Mouse (Mus musculus) kidney, embryonic 14.5 days (tissue): ENCODE measurements at regions not wholly inside any gene's neighbourhood (a gene's known extent, or its start where the extent isn't known, plus 50 kb on each side); places are given as distances from the start of the nearest gene placed in this dataset.
"Not testable (repeated sequence)": the region's sequence is repeated elsewhere in the genome, so short reads cannot be mapped to it uniquely, and the experiment has no call there.

ENCODE experiments used
- ATAC-seq: fragments of 200-750 bp; cut with Nextera tagmentation; 2 replicates; pipeline ENCODE4 v1.8.0; 2017; ENCODE audit warnings: moderate number of reproducible peaks, mild to moderate bottlenecking, moderate TSS enrichment, moderate library complexity; ENCODE audit not compliant: low FRiP score, low TSS enrichment
- H3K27ac ChIP-seq: fragments of 300-500 bp; sonication (generic); 2 replicates; pipeline ENCODE4 v1.5.1; 2014; ENCODE audit warnings: low read depth, mild to moderate bottlenecking, low read length, moderate library complexity, mixed read lengths
- H3K27me3 ChIP-seq: fragments of 300-500 bp; sonication (generic); 2 replicates; pipeline ENCODE4 v1.6.1; 2014; ENCODE audit warnings: mild to moderate bottlenecking, low read length; ENCODE audit not compliant: control insufficient read depth, insufficient read depth
- H3K36me3 ChIP-seq: fragments of 300-500 bp; sonication (generic); 2 replicates; pipeline ENCODE4 v1.6.1; 2014; ENCODE audit warnings: low read length, mixed read lengths; ENCODE audit not compliant: control insufficient read depth, insufficient read depth
- H3K4me1 ChIP-seq: fragments of 300-500 bp; sonication (generic); 2 replicates; pipeline ENCODE4 v1.6.1; 2014; ENCODE audit warnings: low read length, mixed read lengths; ENCODE audit not compliant: control insufficient read depth, insufficient read depth
- H3K4me2 ChIP-seq: fragments of 300-500 bp; sonication (generic); replicated peaks from 2 replicates; pipeline ENCODE4 v1.6.1; 2014; ENCODE audit warnings: low read depth, mild to moderate bottlenecking, low read length
- H3K4me3 ChIP-seq: fragments of 300-500 bp; sonication (generic); 2 replicates; pipeline ENCODE4 v1.5.1; 2014; ENCODE audit warnings: mild to moderate bottlenecking, low read length
- H3K9ac ChIP-seq: fragments of 300-500 bp; sonication (generic); 2 replicates; pipeline ENCODE4 v1.6.1; 2014; ENCODE audit warnings: low read depth, mild to moderate bottlenecking, low read length, moderate library complexity
- H3K9me3 ChIP-seq: fragments of 300-500 bp; sonication (generic); 2 replicates; pipeline ENCODE4 v1.6.1; 2016; ENCODE audit warnings: low read length; ENCODE audit not compliant: control insufficient read depth
- WGBS: fragments of 180-500 bp; shearing (Covaris S2); extraction: QIAGEN DNeasy Blood & Tissue Kit; methylation state at CpG from one replicate; pipeline ENCODE4 v1.1.7; 2014; 5-methylcytosine and 5-hydroxymethylcytosine counted together

GRCm38 (mm10) chr1:166926078-166926477 lies 75.1 kb upstream of the Fam78b start:
- 60% methylated on average over 4 of the region's 4 CpGs for WGBS
- H3K27ac ChIP-seq, result no peak overlapping the region
- H3K4me1 ChIP-seq, result no peaks in the 10 kb centered on the region
- ATAC-seq, result no peak
- H3K9ac ChIP-seq, result no peak overlapping the region
- no peak overlapping the region for H3K4me3 ChIP-seq
- no peak overlapping the region for H3K4me2 ChIP-seq
- H3K9me3 ChIP-seq, result no peaks in the 10 kb centered on the region
- H3K27me3 ChIP-seq, result no peaks in the 10 kb centered on the region
- no peaks in the 10 kb centered on the region for H3K36me3 ChIP-seq

DNA sequence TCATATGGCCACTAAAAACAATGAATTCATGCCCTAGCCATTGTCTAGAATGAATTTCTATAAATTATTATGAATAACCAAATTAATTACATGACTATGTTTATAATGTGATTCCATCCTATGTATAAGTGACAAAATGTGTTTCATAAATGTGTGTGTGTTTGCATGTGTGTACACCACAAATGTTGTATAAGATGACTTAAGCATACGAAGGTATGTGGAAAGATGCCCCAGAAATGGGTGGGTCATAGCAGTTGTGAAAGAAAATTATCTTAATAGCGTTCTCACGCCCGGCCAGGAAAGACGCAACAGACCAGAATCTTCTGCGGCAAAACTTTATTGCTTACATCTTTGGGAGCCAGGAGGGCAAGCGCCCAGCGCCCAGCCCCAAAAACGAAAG lies 61.5 kb upstream of the Fam78b start:
- not testable (repeated sequence) for H3K9me3 ChIP-seq, H3K27ac ChIP-seq, H3K27me3 ChIP-seq, ATAC-seq, H3K4me2 ChIP-seq, H3K36me3 ChIP-seq, H3K9ac ChIP-seq, H3K4me1 ChIP-seq
- 67% methylated on average over 9 of the region's 9 CpGs for WGBS
- H3K4me3 ChIP-seq, result peak overlapping the region; percentile 12; the same call in 1 of the 2 replicates

GRCm38 (mm10) chr1:166940146-166941076 lies 60.8 kb upstream of the Fam78b start:
- not testable (repeated sequence) for H3K9me3 ChIP-seq, H3K4me1 ChIP-seq, H3K9ac ChIP-seq, H3K36me3 ChIP-seq, H3K4me2 ChIP-seq, H3K27ac ChIP-seq, ATAC-seq, H3K27me3 ChIP-seq
- peak overlapping the region; percentile 12; the same call in 1 of the 2 replicates for H3K4me3 ChIP-seq
- 60% methylated on average over 31 of the region's 31 CpGs for WGBS

- no peak overlapping the region for H3K9ac ChIP-seq
- 68% methylated on average over 1 of the region's 1 CpGs for WGBS
- no peak overlapping the region for H3K4me2 ChIP-seq
- H3K27ac ChIP-seq, result no peak overlapping the region
- no peak overlapping the region for H3K4me3 ChIP-seq
- no peaks in the 10 kb centered on the region for H3K4me1 ChIP-seq
- H3K36me3 ChIP-seq, result no peaks in the 10 kb centered on the region
- no peak for ATAC-seq
- H3K27me3 ChIP-seq, result no peaks in the 10 kb centered on the region
- no peaks in the 10 kb centered on the region for H3K9me3 ChIP-seq
Observed at GRCm38 (mm10) chr1:166942201-166942600, 59.0 kb upstream of the Fam78b start.

DNA sequence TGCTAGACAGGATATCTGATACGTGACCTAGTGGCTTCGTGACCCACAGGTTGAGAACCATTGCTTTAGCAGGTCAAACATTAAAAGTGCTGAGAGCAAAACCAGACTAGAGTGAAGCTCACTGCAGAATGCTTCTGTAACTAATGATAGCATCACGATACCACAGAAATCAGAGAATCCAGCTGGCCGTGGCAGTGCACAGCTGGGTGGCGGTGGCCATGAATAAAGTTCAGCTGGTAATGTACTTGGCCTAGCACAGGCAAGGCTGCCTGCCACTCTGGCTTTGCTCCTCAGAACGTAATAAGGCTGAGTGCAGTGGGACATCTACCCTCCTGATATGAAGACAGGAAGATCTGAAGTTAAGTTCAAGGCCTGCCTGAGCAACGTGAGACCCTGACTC lies 56.7 kb upstream of the Fam78b start:
- 78% methylated on average over 7 of the region's 7 CpGs for WGBS
- no peak for ATAC-seq
- no peaks in the 10 kb centered on the region for H3K36me3 ChIP-seq
- H3K27ac ChIP-seq, result no peak overlapping the region
- H3K9ac ChIP-seq, result no peak overlapping the region
- no peaks in the 10 kb centered on the region for H3K9me3 ChIP-seq
- H3K4me1 ChIP-seq, result no peaks in the 10 kb centered on the region
- no peak overlapping the region for H3K4me2 ChIP-seq
- H3K27me3 ChIP-seq, result no peaks in the 10 kb centered on the region
- no peak overlapping the region for H3K4me3 ChIP-seq

DNA sequence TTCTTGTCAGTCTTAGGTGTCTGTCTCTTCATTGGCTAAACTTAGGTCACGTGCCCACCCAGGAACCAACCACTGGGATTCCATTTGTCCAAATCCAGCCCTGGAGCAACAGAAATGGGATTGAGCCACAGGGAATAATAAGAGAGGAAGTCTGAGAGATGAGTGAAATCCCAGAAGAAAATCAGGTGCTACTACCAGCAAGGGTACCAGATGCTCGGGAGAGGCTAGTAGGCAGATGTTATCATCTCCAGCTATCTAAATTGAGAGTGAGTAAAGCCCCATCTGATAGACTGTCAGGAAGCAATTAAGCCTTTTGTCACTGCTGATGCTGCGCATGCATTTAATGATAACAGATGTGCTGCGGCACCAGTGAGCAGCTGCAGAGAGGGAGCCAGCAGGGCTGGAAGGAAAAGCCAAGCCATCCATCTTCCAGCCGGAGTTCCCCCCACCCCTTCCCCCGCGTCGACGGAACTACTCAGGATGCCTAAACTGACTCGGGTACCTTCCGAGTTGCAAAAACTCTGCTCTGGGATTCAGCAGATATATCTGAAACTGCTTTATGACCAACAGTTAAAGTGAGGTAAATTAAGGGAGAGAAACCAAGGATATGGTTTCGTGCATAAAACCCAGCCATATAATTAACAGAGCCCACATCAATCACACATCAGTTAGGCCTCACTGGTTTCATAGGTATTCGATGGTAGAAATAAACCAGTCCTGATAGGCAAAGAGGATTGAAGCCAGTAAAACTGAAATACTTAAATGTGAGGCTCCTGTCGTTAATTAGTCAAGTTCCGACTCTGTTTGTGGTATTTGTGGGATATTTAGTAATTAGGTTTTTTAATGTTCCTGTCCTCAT lies 53.1 kb upstream of the Fam78b start:
- Histone ChIP-seq H3K9ac (no peak overlapping the region), H3K27me3 (no peaks in the 10 kb centered on the region), H3K4me3 (no peak overlapping the region), H3K9me3 (no peaks in the 10 kb centered on the region), H3K4me1 (no peaks in the 10 kb centered on the region), H3K27ac (no peak overlapping the region), H3K4me2 (peak overlapping the region; percentile 8; the same call in 1 of the 2 replicates), H3K36me3 (no peaks in the 10 kb centered on the region)
- ATAC-seq, result no peak
- WGBS, result 27% methylated on average over 15 of the region's 15 CpGs
